Mouse (Mus musculus) monocyte, adult 2 months (primary cell): Measurements from ENCODE around the gene Zfp248.

Experiments used
- DNase-seq, 2 experiments: peaks; one replicate each; pipeline ENCODE4 v3.0.0; 2022; ENCODE audit warnings: low spot score in 2 of 2, low read depth in 1 of 2

Zfp248 gene

DNA sequence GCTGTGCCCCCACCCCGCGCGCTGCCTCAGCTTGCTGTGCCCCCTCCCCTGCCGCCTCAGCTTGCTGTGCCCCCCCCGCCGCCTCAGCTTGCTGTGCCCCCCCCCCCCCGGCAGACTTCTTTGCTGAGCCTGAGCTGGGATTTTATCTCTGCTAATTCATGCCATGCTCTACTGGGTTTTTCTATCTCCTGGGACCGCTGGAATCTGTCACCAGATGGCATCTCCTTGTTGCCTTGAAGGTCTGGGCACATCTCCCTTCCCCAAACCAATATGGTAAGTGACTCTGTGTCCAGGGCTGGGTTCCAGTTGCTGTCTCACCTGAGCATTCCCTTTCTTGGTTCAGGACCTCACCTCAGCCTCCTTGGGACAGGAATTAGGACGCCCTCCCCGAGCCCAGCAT, 77.7 kb downstream of the Zfp248 start:
- no peak for DNase-seq
